Mouse (Mus musculus): Measurements from ENCODE around the gene Zbtb20.

DNA sequence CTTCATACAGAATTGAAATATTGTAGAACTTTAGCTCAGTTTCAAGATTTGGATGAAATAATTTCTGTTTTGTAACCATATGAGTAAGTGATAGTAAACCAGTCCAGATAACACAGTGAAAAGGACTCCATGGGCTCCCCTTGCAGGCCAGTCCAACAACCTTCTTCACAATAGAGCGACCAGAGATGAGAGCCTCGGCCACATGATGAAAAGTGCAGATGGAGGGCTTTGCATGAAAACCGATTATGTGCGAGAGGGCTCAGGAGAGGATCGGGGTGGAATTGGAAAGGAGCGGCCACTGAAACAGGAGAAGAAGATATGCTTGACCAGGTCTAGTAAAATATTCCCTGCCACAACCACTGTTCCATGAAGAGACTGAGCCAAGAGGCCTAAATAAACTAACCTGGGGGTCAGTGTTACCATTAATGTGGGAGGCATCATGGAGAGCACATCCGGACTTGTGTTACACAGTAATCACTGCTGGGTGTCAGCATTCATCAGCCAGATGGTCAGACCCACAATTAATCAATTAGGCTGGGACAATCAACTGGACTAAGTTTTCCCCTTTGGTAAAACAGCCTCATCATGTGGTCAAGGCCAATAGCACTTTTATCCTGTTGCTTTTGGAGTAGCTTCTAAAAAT is 485.3 kb downstream of the Zbtb20 start:
- TF ChIP-seq POLR2A (IDR thresholded peaks at IDR 0.05; ENCODE audit: insufficient read depth, low read depth, low read length) (no peak), CTCF (IDR thresholded peaks at IDR 0.05; ENCODE audit: insufficient read depth, low read depth, low read length) (no peak)

Measured in olfactory bulb, adult 2 months (tissue).